Comparison of ENCODE assay signal across 8 mouse cellular contexts in genomic region chr2:35906174-35906798, GRCm38 (mm10).
A peak's percentile ranks its signal among the peaks of the same experiment; 100 is the strongest.
DNase-seq lines count a peak whose midpoint lies in the region; ATAC-seq and TF ChIP-seq lines count a peak whose summit lies in the region.

No protein-coding gene starts in this region.

- H3K27ac ChIP-seq in heart, embryonic 13.5 days (replicated peaks): no peak overlapping the region
- H3K27ac ChIP-seq in kidney, embryonic 15.5 days: no peak overlapping the region
- no peak overlapping the region for H3K27ac ChIP-seq in limb, embryonic 13.5 days

- H3K27me3 ChIP-seq in E14TG2a.4 (ENCODE audit: insufficient read depth, low read length): peaks cover 3% of the 10 kb centered on the region
- H3K27me3 ChIP-seq in heart, embryonic 13.5 days (replicated peaks): no peaks in the 10 kb centered on the region
- no peaks in the 10 kb centered on the region for H3K27me3 ChIP-seq in kidney, embryonic 15.5 days
- no peaks in the 10 kb centered on the region for H3K27me3 ChIP-seq in limb, embryonic 13.5 days

- H3K36me3 ChIP-seq in E14TG2a.4 (ENCODE audit: insufficient read depth, low read length): no peaks in the 10 kb centered on the region
- H3K36me3 ChIP-seq in heart, embryonic 13.5 days: no peaks in the 10 kb centered on the region
- no peaks in the 10 kb centered on the region for H3K36me3 ChIP-seq in kidney, embryonic 15.5 days
- H3K36me3 ChIP-seq in limb, embryonic 13.5 days: no peaks in the 10 kb centered on the region

- H3K4me2 ChIP-seq in heart, embryonic 13.5 days: peak overlapping the region; percentile 27; the same call in 1 of the 2 replicates
- H3K4me2 ChIP-seq in kidney, embryonic 15.5 days: 0 out of 2 replicates have a peak overlapping the region, but pooled peaks have one; percentile 30
- H3K4me2 ChIP-seq in limb, embryonic 13.5 days (replicated peaks): no peak overlapping the region

- H3K4me3 ChIP-seq in E14TG2a.4 (replicated peaks; ENCODE audit: low read length): no peak overlapping the region
- no peak overlapping the region for H3K4me3 ChIP-seq in heart, embryonic 13.5 days
- no peak overlapping the region for H3K4me3 ChIP-seq in kidney, embryonic 15.5 days (replicated peaks)
- no peak overlapping the region for H3K4me3 ChIP-seq in limb, embryonic 13.5 days

- H3K9ac ChIP-seq in heart, embryonic 13.5 days: no peak overlapping the region
- no peak overlapping the region for H3K9ac ChIP-seq in kidney, embryonic 15.5 days
- H3K9ac ChIP-seq in limb, embryonic 13.5 days: no peak overlapping the region

- TF ChIP-seq CTCF in E14TG2a.4 (conservative IDR thresholded peaks at IDR 0.05; ENCODE audit: low read length): peak; percentile 90

- DNase-seq in brain, embryonic 18.5 days (ENCODE audit: low read depth, low spot score): peak; percentile 76
- DNase-seq in naive thymus-derived CD4-positive, alpha-beta T cell, adult 2 months (ENCODE audit: low read depth): peak; percentile 67
- DNase-seq in telencephalon, adult 2 months (ENCODE audit: low read depth, low spot score): peak; percentile 72

- 6% methylated on average over 11 of the region's 11 CpGs for WGBS in heart, embryonic 13.5 days
- WGBS in kidney, embryonic 15.5 days: 7% methylated on average over 11 of the region's 11 CpGs
- WGBS in limb, embryonic 13.5 days: 21% methylated on average over 11 of the region's 11 CpGs

- ATAC-seq in erythroid progenitor cell, adult 5-6 weeks (replicated peaks; ENCODE audit: low FRiP score, poor library complexity, severe bottlenecking): 0 out of 2 replicates have a peak, but pooled peaks have one; percentile 41
- ATAC-seq in heart, embryonic 13.5 days (ENCODE audit: extremely low read depth, insufficient number of reproducible peaks, low FRiP score, low TSS enrichment): no peak
- ATAC-seq in kidney, embryonic 15.5 days (replicated peaks; ENCODE audit: low FRiP score): no peak; the same call in 1 of the 2 replicates
- peak; percentile 73; the same call in 1 of the 2 replicates for ATAC-seq in limb, embryonic 13.5 days (ENCODE audit: low FRiP score, low read depth)

- peaks cover 4% of the 10 kb centered on the region for H3K4me1 ChIP-seq in E14TG2a.4 (replicated peaks; ENCODE audit: low read depth, low read length)
- H3K4me1 ChIP-seq in heart, embryonic 13.5 days: peaks cover 30% of the 10 kb centered on the region
- 0 out of 2 replicates have a peak, but pooled peaks cover 7% of the 10 kb centered on the region for H3K4me1 ChIP-seq in kidney, embryonic 15.5 days
- H3K4me1 ChIP-seq in limb, embryonic 13.5 days: peaks cover 12% of the 10 kb centered on the region; the same call in 1 of the 2 replicates

- peaks cover 7% of the 10 kb centered on the region for H3K9me3 ChIP-seq in E14TG2a.4 (ENCODE audit: low read length)
- H3K9me3 ChIP-seq in heart, embryonic 13.5 days: no peaks in the 10 kb centered on the region
- no peaks in the 10 kb centered on the region for H3K9me3 ChIP-seq in kidney, embryonic 15.5 days (replicated peaks)
- H3K9me3 ChIP-seq in limb, embryonic 13.5 days: 0 out of 2 replicates have a peak, but pooled peaks cover 4% of the 10 kb centered on the region

Comparison
In these comparisons a context has a peak if more than half of its experiments do, and no peak if none do; other contexts are left out.
1. ATAC-seq: peak in erythroid progenitor cell, adult 5-6 weeks (single experiment) and limb, embryonic 13.5 days (single experiment); none in heart, embryonic 13.5 days (single experiment) and kidney, embryonic 15.5 days (single experiment).
2. Peak in every context shown above with its lines, with median percentiles within 50 percentile points of each other: DNase-seq.